Mouse (Mus musculus): ENCODE measurements around the gene Tbk1. TPM values are rescaled to one million over a fixed set of nuclear protein-coding genes. Genes with fewer than 3 reads are reported as not detected.

The Tbk1 gene
- polyA plus RNA-seq, 1 experiment: 102 TPM

GRCm38 (mm10) chr10:121550334-121550733 lies 36.3 kb downstream of the Tbk1 start:
- Histone ChIP-seq H3K4me3 (ENCODE audit: insufficient read depth, low read length) (no peak overlapping the region), H3K4me1 (ENCODE audit: control insufficient read depth, insufficient read depth, low read length) (peaks cover 3% of the 10 kb centered on the region; the same call in 1 of the 2 replicates), H3K27ac (ENCODE audit: insufficient read depth, low read depth, low read length) (no peak overlapping the region)
- TF ChIP-seq POLR2A (IDR thresholded peaks at IDR 0.05; ENCODE audit: borderline replicate concordance, low read depth, low read length) (no peak), CTCF (IDR thresholded peaks at IDR 0.05; ENCODE audit: low read depth, low read length) (no peak)

- no peak overlapping the region for H3K4me3 ChIP-seq (ENCODE audit: insufficient read depth, low read length)
- H3K4me1 ChIP-seq (ENCODE audit: control insufficient read depth, insufficient read depth, low read length): peaks cover 4% of the 10 kb centered on the region; the same call in 1 of the 2 replicates
- TF ChIP-seq CTCF (IDR thresholded peaks at IDR 0.05; ENCODE audit: low read depth, low read length) (no peak), POLR2A (IDR thresholded peaks at IDR 0.05; ENCODE audit: borderline replicate concordance, low read depth, low read length) (no peak)
- no peak overlapping the region for H3K27ac ChIP-seq (ENCODE audit: insufficient read depth, low read depth, low read length)
Measured at GRCm38 (mm10) chr10:121549670-121550069, 36.9 kb downstream of the Tbk1 start.

GRCm38 (mm10) chr10:121547162-121547561 lies 39.4 kb downstream of the Tbk1 start:
- H3K27ac ChIP-seq (ENCODE audit: insufficient read depth, low read depth, low read length): no peak overlapping the region
- TF ChIP-seq CTCF (IDR thresholded peaks at IDR 0.05; ENCODE audit: low read depth, low read length) (no peak), POLR2A (IDR thresholded peaks at IDR 0.05; ENCODE audit: borderline replicate concordance, low read depth, low read length) (no peak)
- H3K4me1 ChIP-seq (ENCODE audit: control insufficient read depth, insufficient read depth, low read length): peaks cover 4% of the 10 kb centered on the region; the same call in 1 of the 2 replicates

GRCm38 (mm10) chr10:121543577-121543976 lies 43.0 kb downstream of the Tbk1 start:
- peaks cover 3% of the 10 kb centered on the region; the same call in 1 of the 2 replicates for H3K4me1 ChIP-seq (ENCODE audit: control insufficient read depth, insufficient read depth, low read length)
- no peak overlapping the region for H3K4me3 ChIP-seq (ENCODE audit: insufficient read depth, low read length)
- H3K27ac ChIP-seq (ENCODE audit: insufficient read depth, low read depth, low read length): no peak overlapping the region
- TF ChIP-seq CTCF (IDR thresholded peaks at IDR 0.05; ENCODE audit: low read depth, low read length) (no peak), POLR2A (IDR thresholded peaks at IDR 0.05; ENCODE audit: borderline replicate concordance, low read depth, low read length) (no peak)

More at GRCm38 (mm10) chr10:121547162-121547561, 39.4 kb downstream of the Tbk1 start:
- H3K4me3 ChIP-seq (ENCODE audit: insufficient read depth, low read length): no peak overlapping the region

- TF ChIP-seq CTCF (IDR thresholded peaks at IDR 0.05; ENCODE audit: low read depth, low read length): no peak
- TF ChIP-seq POLR2A (IDR thresholded peaks at IDR 0.05; ENCODE audit: borderline replicate concordance, low read depth, low read length): no peak
- Histone ChIP-seq H3K27ac (ENCODE audit: insufficient read depth, low read depth, low read length) (no peak overlapping the region), H3K4me3 (ENCODE audit: insufficient read depth, low read length) (no peak overlapping the region), H3K4me1 (ENCODE audit: control insufficient read depth, insufficient read depth, low read length) (peaks cover 3% of the 10 kb centered on the region; the same call in 1 of the 2 replicates)
Measured at GRCm38 (mm10) chr10:121542156-121542555, 44.4 kb downstream of the Tbk1 start.

- H3K4me1 ChIP-seq (ENCODE audit: control insufficient read depth, insufficient read depth, low read length): peaks cover 9% of the 10 kb centered on the region
- no peak for TF ChIP-seq CTCF (IDR thresholded peaks at IDR 0.05; ENCODE audit: low read depth, low read length)
- no peak for TF ChIP-seq POLR2A (IDR thresholded peaks at IDR 0.05; ENCODE audit: borderline replicate concordance, low read depth, low read length)
- H3K27ac ChIP-seq (ENCODE audit: insufficient read depth, low read depth, low read length): no peak overlapping the region
- no peak overlapping the region for H3K4me3 ChIP-seq (ENCODE audit: insufficient read depth, low read length)
Measured at GRCm38 (mm10) chr10:121534995-121535394, 51.6 kb downstream of the Tbk1 start.

GRCm38 (mm10) chr10:121533137-121533872 lies 53.3 kb downstream of the Tbk1 start:
- Histone ChIP-seq H3K4me3 (ENCODE audit: insufficient read depth, low read length) (no peak overlapping the region), H3K4me1 (ENCODE audit: control insufficient read depth, insufficient read depth, low read length) (peaks cover 9% of the 10 kb centered on the region), H3K27ac (ENCODE audit: insufficient read depth, low read depth, low read length) (no peak overlapping the region)
- peak; percentile 9; the same call in 1 of the 2 replicates for TF ChIP-seq CTCF (IDR thresholded peaks at IDR 0.05; ENCODE audit: low read depth, low read length)
- no peak for TF ChIP-seq POLR2A (IDR thresholded peaks at IDR 0.05; ENCODE audit: borderline replicate concordance, low read depth, low read length)

- peaks cover 9% of the 10 kb centered on the region for H3K4me1 ChIP-seq (ENCODE audit: control insufficient read depth, insufficient read depth, low read length)
- TF ChIP-seq CTCF (IDR thresholded peaks at IDR 0.05; ENCODE audit: low read depth, low read length) (no peak), POLR2A (IDR thresholded peaks at IDR 0.05; ENCODE audit: borderline replicate concordance, low read depth, low read length) (no peak)
- H3K27ac ChIP-seq (ENCODE audit: insufficient read depth, low read depth, low read length): no peak overlapping the region
- no peak overlapping the region for H3K4me3 ChIP-seq (ENCODE audit: insufficient read depth, low read length)
Measured at GRCm38 (mm10) chr10:121531541-121531940, 55.0 kb downstream of the Tbk1 start.

GRCm38 (mm10) chr10:121530365-121531003 lies 56.1 kb downstream of the Tbk1 start:
- no peak overlapping the region for H3K4me3 ChIP-seq (ENCODE audit: insufficient read depth, low read length)

GRCm38 (mm10) chr10:121529261-121529660 lies 57.3 kb downstream of the Tbk1 start:
- H3K4me1 ChIP-seq (ENCODE audit: control insufficient read depth, insufficient read depth, low read length): peaks cover 9% of the 10 kb centered on the region
- TF ChIP-seq CTCF (IDR thresholded peaks at IDR 0.05; ENCODE audit: low read depth, low read length): peak; percentile 19; the same call in 1 of the 2 replicates
- no peak for TF ChIP-seq POLR2A (IDR thresholded peaks at IDR 0.05; ENCODE audit: borderline replicate concordance, low read depth, low read length)
- no peak overlapping the region for H3K27ac ChIP-seq (ENCODE audit: insufficient read depth, low read depth, low read length)
- H3K4me3 ChIP-seq (ENCODE audit: insufficient read depth, low read length): no peak overlapping the region

More at GRCm38 (mm10) chr10:121530365-121531003, 56.1 kb downstream of the Tbk1 start:
- Histone ChIP-seq H3K4me1 (ENCODE audit: control insufficient read depth, insufficient read depth, low read length) (peaks cover 9% of the 10 kb centered on the region), H3K27ac (ENCODE audit: insufficient read depth, low read depth, low read length) (no peak overlapping the region)
- TF ChIP-seq CTCF (IDR thresholded peaks at IDR 0.05; ENCODE audit: low read depth, low read length) (no peak), POLR2A (IDR thresholded peaks at IDR 0.05; ENCODE audit: borderline replicate concordance, low read depth, low read length) (no peak)

Data from bone marrow macrophage, adult 2 months (primary cell).